Mouse (Mus musculus): ENCODE measurements around the gene Iqcn.
A peak's percentile ranks its signal among the peaks of the same experiment; 100 is the strongest.

Iqcn gene

GRCm38 (mm10) chr8:70703287-70703686 is at the start of gene Iqcn:
Iqcn (plus strand) TSS chr8:70703457.
- DNase-seq: no peak

- no peak for DNase-seq
Measured at GRCm38 (mm10) chr8:70654121-70654520, 49.1 kb upstream of the Iqcn start.

DNA sequence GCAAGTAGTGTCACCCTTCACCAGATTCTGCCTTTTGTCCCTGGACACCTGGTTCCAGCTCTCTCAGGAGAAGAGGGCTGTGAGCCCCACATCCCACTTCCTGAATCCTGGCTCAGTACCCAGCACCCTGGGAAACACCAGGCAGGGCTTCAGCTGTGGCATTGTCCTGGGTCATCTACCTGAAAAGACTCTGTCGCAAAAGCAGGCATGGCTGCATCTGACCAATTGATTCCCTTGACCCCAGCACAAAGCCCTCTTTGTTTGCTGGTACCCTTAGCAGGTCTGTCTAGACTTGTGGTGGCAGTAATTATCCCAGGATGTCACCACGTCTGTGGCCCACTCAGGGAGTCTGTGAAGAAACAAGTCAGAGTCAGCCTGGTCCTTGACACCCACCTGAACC is 47.8 kb upstream of the Iqcn start:
- DNase-seq: no peak

GRCm38 (mm10) chr8:70656193-70656790 is 47.0 kb upstream of the Iqcn start:
- no peak for DNase-seq

GRCm38 (mm10) chr8:70657214-70657613 is 46.0 kb upstream of the Iqcn start:
- no peak for DNase-seq

DNA sequence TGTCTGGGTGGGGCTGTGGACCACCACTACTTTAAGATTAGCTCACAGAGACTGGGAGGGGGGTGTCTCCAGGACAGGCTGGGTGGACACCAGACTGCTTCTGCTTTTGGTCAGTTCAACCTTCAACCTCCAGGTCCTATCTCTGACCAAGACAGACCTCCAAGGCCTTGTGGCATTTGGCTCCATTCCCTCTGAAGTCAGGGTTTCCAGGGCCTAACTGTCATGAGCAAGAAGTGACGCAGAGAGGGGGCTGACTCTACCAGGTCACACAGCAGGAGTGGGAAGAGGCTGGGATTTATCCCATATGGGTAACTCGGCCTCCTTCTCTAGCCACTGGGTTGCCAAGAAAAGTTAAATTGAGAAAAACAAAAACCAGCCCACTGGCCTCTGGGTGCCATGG is 45.5 kb upstream of the Iqcn start:
- DNase-seq: no peak

DNA sequence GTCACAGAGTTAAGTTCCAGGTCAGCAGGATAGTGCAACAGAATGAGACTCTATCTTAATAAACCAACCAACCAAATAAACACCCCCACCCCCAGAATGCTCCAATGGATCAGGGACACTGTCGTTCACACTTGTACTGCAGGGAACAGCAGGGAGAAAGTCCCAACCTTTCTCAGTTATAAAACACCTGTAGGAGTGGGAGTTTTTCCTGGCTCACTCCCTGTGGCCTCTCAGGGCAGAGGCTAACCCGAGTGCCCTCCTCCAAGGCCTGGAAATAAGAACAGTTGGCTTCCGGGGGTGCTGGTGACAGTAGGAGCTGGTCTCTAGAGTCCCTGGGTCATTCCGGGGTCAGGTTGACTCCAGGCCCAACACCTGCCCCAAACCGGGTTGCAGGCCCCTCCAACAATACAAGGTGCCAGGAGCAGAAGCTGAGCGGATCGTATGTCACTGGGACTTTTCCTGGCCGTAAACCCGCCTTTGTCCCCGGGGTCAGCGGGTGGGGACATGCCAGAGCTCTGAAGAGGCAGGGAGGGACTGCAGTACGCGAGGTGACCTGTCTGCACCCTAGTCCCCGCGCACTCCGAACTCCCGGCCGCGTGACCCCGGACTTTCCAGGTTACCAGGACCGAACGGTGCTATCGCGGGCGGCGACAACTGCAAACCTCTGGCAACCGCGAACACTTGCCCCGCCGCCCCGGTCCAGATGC is 44.2 kb upstream of the Iqcn start:
- no peak for DNase-seq

DNA sequence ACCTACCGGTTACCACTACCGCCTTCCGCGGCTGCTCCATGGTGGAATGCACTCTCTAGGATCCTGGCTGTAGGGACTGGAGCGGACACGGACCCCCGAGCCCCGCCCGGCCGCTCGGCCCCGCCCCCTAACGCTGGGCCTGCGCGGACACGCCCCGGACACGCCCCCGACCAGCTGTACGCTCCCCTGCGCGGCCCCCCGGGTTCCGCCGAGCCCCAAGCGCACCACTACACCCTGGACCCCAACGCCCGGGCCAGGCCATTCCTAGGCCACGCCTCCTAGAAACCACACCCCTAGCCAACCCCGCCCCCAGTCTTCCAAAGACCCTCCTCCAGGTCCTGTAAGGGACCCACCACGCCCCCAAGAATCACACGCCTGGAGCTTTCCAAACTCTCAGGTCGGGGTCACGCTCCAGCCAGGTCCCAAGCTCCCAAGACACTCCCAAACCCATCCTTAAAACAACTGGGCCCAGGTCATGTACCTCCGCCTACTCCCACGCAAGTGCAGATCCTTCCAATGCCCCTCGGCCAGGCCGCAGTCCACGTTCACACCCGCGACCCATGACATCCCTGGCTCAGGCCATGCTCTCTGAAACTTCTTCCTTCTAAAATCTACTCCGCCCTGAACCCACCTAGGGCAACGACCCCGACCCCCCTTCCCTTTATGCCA is 43.5 kb upstream of the Iqcn start:
- peak; percentile 79 for DNase-seq

- DNase-seq: no peak
Measured at GRCm38 (mm10) chr8:70660273-70660725, 43.0 kb upstream of the Iqcn start, which contains the start of gene Pgpep1. Pgpep1 (minus strand) TSS chr8:70660388.

DNA sequence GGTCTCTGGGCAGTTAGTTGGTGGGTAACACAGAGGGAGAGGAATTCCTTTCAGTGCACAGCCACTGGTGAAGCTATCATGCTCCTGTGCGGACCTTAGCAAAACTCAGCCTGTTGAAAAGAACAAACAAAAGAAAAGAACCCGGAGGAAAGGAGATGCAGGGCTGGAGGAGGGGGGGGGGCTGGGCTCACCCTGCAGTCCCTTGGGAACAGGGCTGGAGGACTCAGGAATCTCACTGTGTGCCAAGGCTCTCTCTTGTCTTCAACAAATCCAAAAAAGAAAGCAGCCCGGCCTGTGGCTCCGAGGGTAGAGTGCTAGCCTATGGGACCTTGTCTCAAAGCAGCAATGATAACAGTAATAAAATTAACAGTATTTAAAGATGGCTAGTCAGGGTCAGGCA is 39.6 kb upstream of the Iqcn start:
- DNase-seq: no peak

DNA sequence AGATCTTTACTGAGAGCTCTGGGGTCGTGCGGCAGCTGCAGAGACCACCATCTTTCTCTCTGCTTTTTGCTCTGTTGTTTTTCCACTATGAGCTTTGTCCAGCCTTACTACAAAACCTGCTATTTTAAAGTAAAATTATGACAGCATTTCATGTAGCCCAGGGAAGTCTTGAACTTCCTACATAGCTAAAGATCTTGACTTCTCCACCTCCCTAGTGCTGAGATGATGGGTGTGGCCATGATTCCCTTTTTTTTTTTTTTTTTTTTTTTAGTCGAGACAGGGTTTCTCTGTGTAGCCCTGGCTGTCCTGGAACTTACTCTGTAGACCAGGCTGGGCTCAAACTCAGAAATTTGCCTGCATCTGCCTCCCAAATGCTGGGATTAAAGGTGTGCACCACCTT is 38.6 kb upstream of the Iqcn start:
- no peak for DNase-seq

DNA sequence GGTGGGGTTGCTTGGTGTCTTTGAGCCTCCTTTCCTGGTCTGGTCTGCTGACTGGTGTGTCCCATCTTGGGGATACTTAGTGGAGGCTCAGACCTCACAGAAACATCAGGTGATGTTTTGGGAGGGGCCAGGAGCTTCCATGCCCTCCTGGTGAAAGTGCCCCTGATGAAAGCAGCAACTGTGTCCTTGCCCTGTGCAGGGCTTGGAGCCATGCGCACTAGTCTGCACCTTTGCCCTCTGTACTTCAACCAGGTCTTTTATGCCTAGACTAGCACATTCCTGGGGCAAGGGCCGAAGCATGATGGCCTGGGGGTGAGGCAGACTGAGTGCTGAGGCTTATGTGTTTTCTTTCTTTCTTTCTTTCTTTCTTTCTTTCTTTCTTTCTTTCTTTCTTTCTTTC is 37.7 kb upstream of the Iqcn start:
- no peak for DNase-seq

DNA sequence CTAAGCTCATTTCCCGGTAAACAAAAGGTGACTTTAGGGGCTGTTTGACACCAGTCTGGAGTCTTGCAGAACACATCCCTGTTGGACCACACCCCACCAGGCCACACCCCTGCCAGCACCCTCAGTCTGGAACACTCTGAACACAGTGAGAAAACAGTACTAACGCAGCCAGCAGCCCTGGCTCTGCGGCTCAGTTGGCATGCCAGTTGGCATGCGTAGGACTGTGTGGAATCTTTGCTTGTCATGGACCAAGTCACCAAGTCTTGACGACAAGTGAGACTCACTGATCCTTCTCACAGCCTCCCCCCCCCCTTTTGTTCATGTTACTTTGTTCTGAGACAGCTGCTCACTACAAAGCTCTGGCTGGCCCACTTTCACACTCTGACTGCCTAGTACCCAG is 36.2 kb upstream of the Iqcn start:
- DNase-seq: no peak

- DNase-seq: no peak
Measured at GRCm38 (mm10) chr8:70671615-70672324, 31.5 kb upstream of the Iqcn start.

- no peak for DNase-seq
Measured at GRCm38 (mm10) chr8:70672325-70673078, 30.8 kb upstream of the Iqcn start.

DNA sequence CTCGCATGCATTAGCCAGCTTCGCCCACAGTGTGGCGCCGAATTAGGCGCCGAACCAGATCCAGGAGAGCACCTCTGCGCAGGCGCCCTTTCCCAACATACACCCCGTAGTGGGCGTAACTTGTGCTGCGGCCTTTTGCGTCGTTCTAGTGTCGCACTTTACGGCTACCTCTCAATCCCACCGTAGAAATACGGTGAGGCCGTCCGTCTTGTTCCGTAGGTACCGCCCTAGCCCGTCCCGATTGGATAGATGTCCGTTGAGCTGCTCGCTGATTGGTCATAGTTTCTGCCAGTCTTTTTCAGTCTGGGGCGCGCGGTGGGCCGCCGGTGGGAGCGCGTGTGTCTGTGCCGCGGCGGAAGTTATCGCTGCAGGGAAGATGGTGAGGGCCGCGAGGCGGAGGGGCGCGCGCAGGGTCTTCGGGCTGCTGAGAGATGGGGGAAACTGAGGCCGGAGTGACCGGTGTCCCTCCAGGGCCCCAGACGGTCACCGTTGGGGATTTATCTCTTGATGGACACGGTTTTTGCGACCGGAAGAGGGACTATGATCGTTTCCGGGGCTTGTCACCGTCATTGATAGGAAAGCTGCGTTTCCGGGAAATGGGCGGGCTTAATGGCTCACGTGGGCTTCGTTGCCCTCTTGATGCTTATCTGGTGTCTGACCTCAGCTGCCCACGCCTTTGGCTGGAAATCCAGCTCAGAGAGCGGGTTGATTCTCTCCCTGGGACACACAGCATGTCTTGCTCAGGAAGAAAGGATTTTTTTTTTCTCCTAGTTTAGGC is 30.0 kb upstream of the Iqcn start, which contains the start of gene Lsm4:
Gene Lsm4, plus strand, starts transcription at position 170 of the 778 bp plus-strand sequence.
- DNase-seq: peak; percentile 95

DNA sequence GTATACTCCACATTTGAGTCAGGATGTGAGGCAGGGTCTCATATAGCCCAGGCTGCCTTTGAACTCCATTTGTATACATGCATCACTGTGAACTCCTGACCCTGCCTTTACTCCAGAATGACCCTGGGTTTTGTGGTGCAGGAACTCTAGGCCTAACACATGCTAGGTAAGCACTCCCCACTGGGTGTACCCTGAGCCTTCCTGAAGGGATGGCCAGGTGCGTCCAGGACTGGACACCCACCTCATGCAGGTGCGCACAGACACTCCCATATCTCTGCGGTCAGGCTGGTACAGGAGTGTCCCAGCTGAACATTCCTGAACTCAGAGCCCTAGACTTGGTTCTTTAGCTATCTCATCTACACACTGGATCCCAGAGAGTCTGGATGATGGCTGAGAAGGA is 29.1 kb upstream of the Iqcn start:
- DNase-seq: no peak

- DNase-seq: no peak
Measured at GRCm38 (mm10) chr8:70674716-70675115, 28.5 kb upstream of the Iqcn start.

DNA sequence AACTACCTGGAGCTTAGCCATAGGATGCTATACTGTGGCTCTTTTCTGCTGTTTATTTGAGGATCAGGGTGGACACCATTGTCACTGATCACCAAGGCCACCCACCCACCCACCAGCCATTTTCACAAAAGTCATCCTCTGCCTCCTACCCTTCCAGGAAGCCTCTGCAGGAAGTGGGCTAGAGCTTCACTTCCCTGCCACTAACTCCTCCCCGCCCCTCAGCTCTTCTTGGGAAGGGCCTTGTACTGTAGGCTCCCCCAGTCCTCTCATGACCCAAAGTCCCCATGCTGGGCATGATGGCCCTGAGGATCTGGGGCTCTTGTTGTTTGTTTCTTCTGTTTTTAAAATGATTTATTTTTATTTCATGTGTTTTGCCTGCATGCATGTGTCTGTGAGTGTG is 27.9 kb upstream of the Iqcn start:
- DNase-seq: no peak

DNA sequence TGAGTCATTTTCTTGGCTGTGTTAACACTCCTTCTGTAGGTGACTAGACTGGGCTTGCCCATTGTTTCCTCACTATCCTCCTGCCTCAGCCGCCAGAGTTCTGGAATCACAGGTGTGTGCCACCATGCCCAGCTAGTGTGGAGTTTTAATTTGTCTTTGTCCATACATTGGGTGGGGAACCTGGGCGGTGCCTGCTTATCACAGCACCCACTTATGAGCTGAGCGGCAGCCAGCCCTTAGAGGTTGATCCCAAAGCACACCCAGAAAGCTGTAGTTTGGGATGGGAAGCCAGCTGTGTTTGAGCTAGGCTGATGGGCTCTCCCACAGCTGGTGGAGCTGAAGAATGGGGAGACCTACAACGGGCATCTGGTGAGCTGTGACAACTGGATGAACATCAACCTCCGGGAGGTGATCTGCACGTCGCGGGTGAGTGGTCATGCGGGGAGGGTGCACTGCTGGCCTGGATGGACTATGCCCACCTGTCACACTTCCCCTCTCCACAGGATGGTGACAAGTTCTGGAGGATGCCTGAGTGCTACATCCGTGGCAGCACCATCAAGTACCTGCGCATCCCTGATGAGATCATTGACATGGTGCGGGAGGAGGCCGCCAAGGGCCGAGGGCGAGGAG is 25.7 kb upstream of the Iqcn start:
- DNase-seq: no peak

- no peak for DNase-seq
Measured at GRCm38 (mm10) chr8:70678679-70679078, 24.6 kb upstream of the Iqcn start.
